In genomic region chr1:35870144-35870827, GRCm38 (mm10) we compare ENCODE assay signal across 10 mouse cellular contexts.
DNase-seq lines count a peak whose midpoint lies in the region; TF ChIP-seq lines count a peak whose summit lies in the region.
"Had no signal": no experiment of that assay in that cellular context is flagged by ENCODE, and none has a peak within 500 bp of the region (broad histone marks: within the 10 kb centered on the region; RNA-seq: fewer than 3 reads in every experiment).

No protein-coding gene starts in this region.

- H3K4me1 ChIP-seq in testis, adult 2 months (ENCODE audit: control insufficient read depth, insufficient read depth, low read length) = peaks cover 14% of the 10 kb centered on the region
- H3K4me1 ChIP-seq in hindbrain, embryonic 10.5 days (replicated peaks) = peaks cover 24% of the 10 kb centered on the region
- peaks cover 20% of the 10 kb centered on the region for H3K4me1 ChIP-seq in midbrain, embryonic 10.5 days
- peaks cover 2% of the 10 kb centered on the region; the same call in 1 of the 2 replicates for H3K4me1 ChIP-seq in heart, adult 2 months (ENCODE audit: control insufficient read depth, insufficient read depth, low read length)

- H3K27me3 ChIP-seq in testis, adult 2 months (ENCODE audit: control insufficient read depth, insufficient read depth, low read length) = no peaks in the 10 kb centered on the region
- no peaks in the 10 kb centered on the region for H3K27me3 ChIP-seq in hindbrain, embryonic 10.5 days (ENCODE audit: insufficient read depth, poor library complexity, severe bottlenecking)
- H3K27me3 ChIP-seq in midbrain, embryonic 10.5 days (ENCODE audit: low read depth, poor library complexity, severe bottlenecking) = no peaks in the 10 kb centered on the region
- H3K27me3 ChIP-seq in heart, adult 2 months (ENCODE audit: control insufficient read depth, insufficient read depth, low read length) = no peaks in the 10 kb centered on the region
- H3K27me3 ChIP-seq: embryonic facial prominence, embryonic 13.5 days; liver, embryonic 13.5 days had no signal

- 69% methylated on average over 9 of the region's 9 CpGs for WGBS in hindbrain, embryonic 10.5 days
- 68% methylated on average over 9 of the region's 9 CpGs for WGBS in midbrain, embryonic 10.5 days
- 91% methylated on average over 9 of the region's 9 CpGs for WGBS in heart, adult 2 months

- no peak overlapping the region for H3K27ac ChIP-seq in testis, adult 2 months (ENCODE audit: control insufficient read depth, insufficient read depth, low read depth, low read length)
- H3K27ac ChIP-seq in hindbrain, embryonic 10.5 days = peak overlapping the region; percentile 76
- peak overlapping the region; percentile 83 for H3K27ac ChIP-seq in midbrain, embryonic 10.5 days (replicated peaks)
- H3K27ac ChIP-seq in heart, adult 2 months = no peak overlapping the region
- H3K27ac ChIP-seq: embryonic facial prominence, embryonic 13.5 days; liver, embryonic 13.5 days had no signal

- H3K36me3 ChIP-seq in testis, adult 2 months (ENCODE audit: control insufficient read depth, insufficient read depth, low read length) = no peaks in the 10 kb centered on the region
- H3K36me3 ChIP-seq in hindbrain, embryonic 10.5 days = no peaks in the 10 kb centered on the region
- H3K36me3 ChIP-seq in midbrain, embryonic 10.5 days = no peaks in the 10 kb centered on the region
- no peaks in the 10 kb centered on the region for H3K36me3 ChIP-seq in heart, adult 2 months (ENCODE audit: control insufficient read depth, insufficient read depth, low read length)
- H3K36me3 ChIP-seq: embryonic facial prominence, embryonic 13.5 days; liver, embryonic 13.5 days had no signal

- peak overlapping the region; percentile 57; the same call in 1 of the 2 replicates for H3K4me3 ChIP-seq in testis, adult 2 months (ENCODE audit: control insufficient read depth, low read depth, low read length)
- H3K4me3 ChIP-seq in hindbrain, embryonic 10.5 days = 0 out of 2 replicates have a peak overlapping the region, but pooled peaks have one; percentile 27
- no peak overlapping the region; the same call in 1 of the 2 replicates for H3K4me3 ChIP-seq in midbrain, embryonic 10.5 days
- no peak overlapping the region for H3K4me3 ChIP-seq in heart, adult 2 months
- H3K4me3 ChIP-seq: embryonic facial prominence, embryonic 13.5 days; liver, embryonic 13.5 days had no signal

- no peak for TF ChIP-seq CTCF in testis, adult 2 months (IDR thresholded peaks at IDR 0.05; ENCODE audit: control insufficient read depth, insufficient read depth, insufficient replicate concordance, low read depth, low read length)
- TF ChIP-seq CTCF in heart, adult 2 months (IDR thresholded peaks at IDR 0.05) = no peak

- intact Hi-C loops in heart, adult 2 months (cut with DNase I) = no loop called here

- H3K79me2 ChIP-seq in heart, adult 2 months (replicated peaks; ENCODE audit: control insufficient read depth, insufficient read depth, low read length) = no peaks in the 10 kb centered on the region

- H3K9ac ChIP-seq in heart, adult 2 months (ENCODE audit: low read depth, low read length) = no peak overlapping the region
- H3K9ac ChIP-seq: embryonic facial prominence, embryonic 13.5 days; liver, embryonic 13.5 days had no signal

- no peak for DNase-seq in testis, postnatal 14 days (ENCODE audit: low spot score)
- no peak for DNase-seq in hindbrain, embryonic 10.5 days (ENCODE audit: low spot score)
- no peak for DNase-seq in midbrain, embryonic 10.5 days (ENCODE audit: low spot score)
- no peak for DNase-seq in heart, adult 2 months
- DNase-seq in cerebellum, postnatal 10 days = no peak
- DNase-seq in cerebellum, postnatal 25 days = no peak
- DNase-seq in urinary bladder, adult 2 months (ENCODE audit: low spot score) = no peak

- no peak for TF ChIP-seq POLR2A in testis, adult 2 months (IDR thresholded peaks at IDR 0.05; ENCODE audit: control insufficient read depth, low read depth, low read length)
- no peak for TF ChIP-seq POLR2A in heart, adult 2 months (IDR thresholded peaks at IDR 0.05; ENCODE audit: insufficient read depth, low read depth, low read length)

- no peak for TF ChIP-seq EP300 in heart, adult 2 months (IDR thresholded peaks at IDR 0.05; ENCODE audit: insufficient read depth, low read depth, low read length)

- H3K9me3 ChIP-seq in hindbrain, embryonic 10.5 days = no peaks in the 10 kb centered on the region
- no peaks in the 10 kb centered on the region for H3K9me3 ChIP-seq in midbrain, embryonic 10.5 days (replicated peaks)
- H3K9me3 ChIP-seq: embryonic facial prominence, embryonic 13.5 days; liver, embryonic 13.5 days had no signal

Comparison
In these comparisons a context has a peak if more than half of its experiments do, and no peak if none do; other contexts are left out.
1. H3K27ac ChIP-seq: peak in hindbrain, embryonic 10.5 days (single experiment) and midbrain, embryonic 10.5 days (single experiment); none in testis, adult 2 months (single experiment) and heart, adult 2 months (single experiment).
2. H3K4me3 ChIP-seq: peak in testis, adult 2 months (single experiment) and hindbrain, embryonic 10.5 days (single experiment); none in midbrain, embryonic 10.5 days (single experiment) and heart, adult 2 months (single experiment).